Mouse (Mus musculus) heart, embryonic 13.5 days (tissue): ENCODE data around the gene Igf1r. TPM values are rescaled to one million over a fixed set of nuclear protein-coding genes. Genes with fewer than 3 reads are reported as not detected.

ENCODE experiments used
- ATAC-seq: fragments of 200-750 bp; cut with Nextera tagmentation; 2 replicates; pipeline ENCODE4 v1.8.0; 2017; ENCODE audit warnings: moderate TSS enrichment; ENCODE audit not compliant: insufficient number of reproducible peaks, low FRiP score, low TSS enrichment; ENCODE audit errors: extremely low read depth
- H3K27ac ChIP-seq: fragments of 300-500 bp; sonication (generic); replicated peaks from 2 replicates; pipeline ENCODE4 v1.5.1; 2015; ENCODE audit warnings: moderate library complexity, mild to moderate bottlenecking, inconsistent platforms
- H3K27me3 ChIP-seq: fragments of 300-500 bp; sonication (generic); replicated peaks from 2 replicates; pipeline ENCODE4 v1.6.1; 2015; ENCODE audit warnings: mild to moderate bottlenecking, inconsistent platforms
- H3K36me3 ChIP-seq: fragments of 300-500 bp; sonication (generic); 2 replicates; pipeline ENCODE4 v1.6.1; 2015; ENCODE audit warnings: mild to moderate bottlenecking, inconsistent platforms
- H3K4me1 ChIP-seq: fragments of 300-500 bp; sonication (generic); 2 replicates; pipeline ENCODE4 v1.6.1; 2015; ENCODE audit warnings: inconsistent platforms
- H3K4me2 ChIP-seq: fragments of 300-500 bp; sonication (generic); 2 replicates; pipeline ENCODE4 v1.6.1; 2015; ENCODE audit warnings: inconsistent platforms, mild to moderate bottlenecking, moderate library complexity
- H3K4me3 ChIP-seq: fragments of 300-500 bp; sonication (generic); 2 replicates; pipeline ENCODE4 v1.5.1; 2015; ENCODE audit warnings: moderate library complexity, mild to moderate bottlenecking, inconsistent platforms
- H3K9ac ChIP-seq: fragments of 300-500 bp; sonication (generic); 2 replicates; pipeline ENCODE4 v1.6.1; 2015; ENCODE audit warnings: inconsistent platforms, mild to moderate bottlenecking, moderate library complexity
- H3K9me3 ChIP-seq: fragments of 300-500 bp; sonication (generic); 2 replicates; pipeline ENCODE4 v1.6.1; 2016; ENCODE audit warnings: inconsistent platforms
- WGBS: fragments of 180-500 bp; shearing (Covaris S2); methylation state at CpG from one replicate; pipeline ENCODE4 v1.1.7; 2015; ENCODE audit warnings: mixed read lengths; 5-methylcytosine and 5-hydroxymethylcytosine counted together
- polyA plus RNA-seq: library from polyadenylated mRNA; unstranded; fragments of >200 nt; fragmentation: Nextera tagmentation; extraction: Ambion mirVana; gene quantifications from 2 replicates; pipeline ENCODE4 v1.2.1, GENCODE M21; 2015

Igf1r gene
- polyA plus RNA-seq = 15.0 and 15.2 TPM in 2 replicates

- H3K4me2 ChIP-seq = peak within 1 kb of the TSS; percentile 83
- H3K27me3 ChIP-seq = no peaks in the 10 kb centered on the region
- no peaks in the 10 kb centered on the region for H3K9me3 ChIP-seq
- peaks cover 48% of the 10 kb centered on the region for H3K4me1 ChIP-seq
- peak within 1 kb of the TSS; percentile 100 for H3K27ac ChIP-seq
- ATAC-seq = 0 out of 2 replicates have a peak, but pooled peaks have one; percentile 1
- H3K36me3 ChIP-seq = no peaks in the 10 kb centered on the region
- WGBS = under 1% methylated on average over 56 of the region's 62 CpGs
- peak within 1 kb of the TSS; percentile 82 for H3K4me3 ChIP-seq
- peak within 1 kb of the TSS; percentile 99 for H3K9ac ChIP-seq
Observed at GRCm38 (mm10) chr7:67952777-67953700, at the start of gene Igf1r. Igf1r (plus strand) TSS chr7:67952827.

- Histone ChIP-seq H3K9ac (no peak overlapping the region), H3K27me3 (no peaks in the 10 kb centered on the region), H3K36me3 (no peaks in the 10 kb centered on the region), H3K9me3 (no peaks in the 10 kb centered on the region), H3K4me3 (no peak overlapping the region), H3K4me2 (no peak overlapping the region), H3K27ac (no peak overlapping the region), H3K4me1 (peaks cover 27% of the 10 kb centered on the region)
- WGBS = 66% methylated on average over 2 of the region's 2 CpGs
- no peak for ATAC-seq
Observed at GRCm38 (mm10) chr7:67906358-67906757, 46.3 kb upstream of the Igf1r start.

GRCm38 (mm10) chr7:67907786-67908400, 44.7 kb upstream of the Igf1r start:
- peaks cover 29% of the 10 kb centered on the region for H3K4me1 ChIP-seq
- no peaks in the 10 kb centered on the region for H3K36me3 ChIP-seq
- ATAC-seq = no peak

GRCm38 (mm10) chr7:67910528-67910927, 42.1 kb upstream of the Igf1r start:
- Histone ChIP-seq H3K4me1 (peaks cover 35% of the 10 kb centered on the region), H3K9ac (peak overlapping the region; percentile 65; the same call in 1 of the 2 replicates), H3K27ac (peak overlapping the region; percentile 84), H3K4me3 (peak overlapping the region; percentile 17; the same call in 1 of the 2 replicates), H3K27me3 (no peaks in the 10 kb centered on the region), H3K4me2 (peak overlapping the region; percentile 59), H3K9me3 (no peaks in the 10 kb centered on the region), H3K36me3 (no peaks in the 10 kb centered on the region)
- WGBS = 19% methylated on average over 10 of the region's 10 CpGs
- ATAC-seq = no peak

More at GRCm38 (mm10) chr7:67907786-67908400, 44.7 kb upstream of the Igf1r start:
- Histone ChIP-seq H3K9me3 (no peaks in the 10 kb centered on the region), H3K9ac (no peak overlapping the region), H3K27ac (no peak overlapping the region), H3K4me3 (no peak overlapping the region), H3K27me3 (no peaks in the 10 kb centered on the region), H3K4me2 (no peak overlapping the region)
- 57% methylated on average over 9 of the region's 9 CpGs for WGBS

GRCm38 (mm10) chr7:67910947-67911346, 41.7 kb upstream of the Igf1r start:
- Histone ChIP-seq H3K4me1 (peaks cover 39% of the 10 kb centered on the region), H3K36me3 (no peaks in the 10 kb centered on the region), H3K9me3 (no peaks in the 10 kb centered on the region), H3K4me2 (peak overlapping the region; percentile 59), H3K4me3 (peak overlapping the region; percentile 17; the same call in 1 of the 2 replicates), H3K9ac (peak overlapping the region; percentile 65; the same call in 1 of the 2 replicates), H3K27ac (peak overlapping the region; percentile 84), H3K27me3 (no peaks in the 10 kb centered on the region)
- ATAC-seq = no peak
- 24% methylated on average over 3 of the region's 3 CpGs for WGBS

- Histone ChIP-seq H3K4me1 (peaks cover 48% of the 10 kb centered on the region), H3K36me3 (no peaks in the 10 kb centered on the region), H3K4me3 (no peak overlapping the region), H3K4me2 (no peak overlapping the region), H3K9ac (no peak overlapping the region), H3K27me3 (no peaks in the 10 kb centered on the region), H3K9me3 (no peaks in the 10 kb centered on the region), H3K27ac (peak overlapping the region; percentile 41)
- 48% methylated on average over 6 of the region's 6 CpGs for WGBS
- ATAC-seq = no peak
Observed at GRCm38 (mm10) chr7:67911841-67912240, 40.8 kb upstream of the Igf1r start.

GRCm38 (mm10) chr7:67916960-67917359, 35.7 kb upstream of the Igf1r start:
- peak overlapping the region; percentile 69 for H3K27ac ChIP-seq
- H3K9me3 ChIP-seq = no peaks in the 10 kb centered on the region
- no peak overlapping the region for H3K4me3 ChIP-seq
- peaks cover 52% of the 10 kb centered on the region for H3K4me1 ChIP-seq
- no peaks in the 10 kb centered on the region for H3K27me3 ChIP-seq
- peak overlapping the region; percentile 48 for H3K4me2 ChIP-seq
- no peaks in the 10 kb centered on the region for H3K36me3 ChIP-seq
- ATAC-seq = no peak
- no peak overlapping the region for H3K9ac ChIP-seq
- 26% methylated on average over 8 of the region's 8 CpGs for WGBS

- 81% methylated on average over 2 of the region's 2 CpGs for WGBS
- Histone ChIP-seq H3K4me2 (no peak overlapping the region), H3K4me3 (no peak overlapping the region), H3K27me3 (no peaks in the 10 kb centered on the region), H3K36me3 (no peaks in the 10 kb centered on the region), H3K4me1 (peaks cover 60% of the 10 kb centered on the region), H3K9me3 (no peaks in the 10 kb centered on the region), H3K27ac (no peak overlapping the region), H3K9ac (no peak overlapping the region)
- ATAC-seq = no peak
Observed at GRCm38 (mm10) chr7:67917753-67918152, 34.9 kb upstream of the Igf1r start.

- peaks cover 62% of the 10 kb centered on the region for H3K4me1 ChIP-seq
- 51% methylated on average over 3 of the region's 3 CpGs for WGBS
Observed at GRCm38 (mm10) chr7:67919467-67919866, 33.2 kb upstream of the Igf1r start.

GRCm38 (mm10) chr7:67924215-67924614, 28.4 kb upstream of the Igf1r start:
- H3K4me3 ChIP-seq = no peak overlapping the region
- 56% methylated on average over 2 of the region's 2 CpGs for WGBS
- H3K27ac ChIP-seq = no peak overlapping the region
- no peak overlapping the region for H3K9ac ChIP-seq
- ATAC-seq = no peak
- H3K4me2 ChIP-seq = no peak overlapping the region
- H3K36me3 ChIP-seq = no peaks in the 10 kb centered on the region
- peaks cover 30% of the 10 kb centered on the region for H3K4me1 ChIP-seq
- H3K27me3 ChIP-seq = no peaks in the 10 kb centered on the region
- H3K9me3 ChIP-seq = no peaks in the 10 kb centered on the region

More at GRCm38 (mm10) chr7:67919467-67919866, 33.2 kb upstream of the Igf1r start:
- Histone ChIP-seq H3K27ac (peak overlapping the region; percentile 53), H3K36me3 (no peaks in the 10 kb centered on the region), H3K4me3 (no peak overlapping the region), H3K4me2 (no peak overlapping the region), H3K27me3 (no peaks in the 10 kb centered on the region), H3K9ac (no peak overlapping the region), H3K9me3 (no peaks in the 10 kb centered on the region)
- no peak for ATAC-seq

GRCm38 (mm10) chr7:67930132-67930531, 22.5 kb upstream of the Igf1r start:
- Histone ChIP-seq H3K9me3 (no peaks in the 10 kb centered on the region), H3K27ac (no peak overlapping the region), H3K36me3 (no peaks in the 10 kb centered on the region), H3K4me1 (0 out of 2 replicates have a peak, but pooled peaks cover 6% of the 10 kb centered on the region), H3K4me2 (no peak overlapping the region), H3K4me3 (no peak overlapping the region), H3K9ac (no peak overlapping the region), H3K27me3 (no peaks in the 10 kb centered on the region)
- WGBS = 71% methylated on average over 3 of the region's 3 CpGs
- no peak for ATAC-seq
